9 mouse cellular contexts compared by ENCODE assay signal in genomic region chr3:100932077-100932944, GRCm38 (mm10). TPM values are rescaled to one million over a fixed set of nuclear protein-coding genes. Genes with fewer than 3 reads are reported as not detected.
DNase-seq lines count a peak whose midpoint lies in the region; ATAC-seq and TF ChIP-seq lines count a peak whose summit lies in the region.
"Had no signal": no experiment of that assay in that cellular context is flagged by ENCODE, and none has a peak within 500 bp of the region (broad histone marks: within the 10 kb centered on the region; RNA-seq: fewer than 3 reads in every experiment).

No protein-coding gene starts in this region.

- no peak for TF ChIP-seq EP300 in stomach, postnatal 0 days (optimal IDR thresholded peaks at IDR 0.05)

- no peaks in the 10 kb centered on the region for H3K27me3 ChIP-seq in intestine, postnatal 0 days (replicated peaks; ENCODE audit: control insufficient read depth, insufficient read depth, low read length)
- H3K27me3 ChIP-seq in stomach, postnatal 0 days (ENCODE audit: control insufficient read depth, insufficient read depth, low read length): no peaks in the 10 kb centered on the region
- H3K27me3 ChIP-seq: embryonic facial prominence, embryonic 12.5 days had no signal

- no peak for ATAC-seq in intestine, postnatal 0 days
- peak; percentile 11; the same call in 1 of the 2 replicates for ATAC-seq in stomach, postnatal 0 days (ENCODE audit: low FRiP score, low TSS enrichment)

- H3K4me2 ChIP-seq in intestine, postnatal 0 days (replicated peaks; ENCODE audit: low read depth): no peak overlapping the region
- no peak overlapping the region for H3K4me2 ChIP-seq in stomach, postnatal 0 days (replicated peaks; ENCODE audit: low read depth)
- H3K4me2 ChIP-seq: embryonic facial prominence, embryonic 12.5 days had no signal

- peak; percentile 31 for DNase-seq in gastrocnemius, adult 2 months
- no peak for DNase-seq in gastrocnemius, postnatal 14 days
- no peak for DNase-seq in lung, adult 2 months
- DNase-seq in lung, postnatal 25 days (ENCODE audit: low spot score): no peak
- no peak for DNase-seq in stomach, postnatal 0 days (ENCODE audit: low spot score)
- DNase-seq in urinary bladder, postnatal 25 days (ENCODE audit: low spot score): no peak
- DNase-seq in cerebellum, adult 11-12 months: no peak

- no peaks in the 10 kb centered on the region for H3K4me1 ChIP-seq in lung, adult 2 months (ENCODE audit: control insufficient read depth, insufficient read depth, low read length)
- H3K4me1 ChIP-seq in intestine, postnatal 0 days (replicated peaks; ENCODE audit: control insufficient read depth, insufficient read depth, low read length): no peaks in the 10 kb centered on the region
- H3K4me1 ChIP-seq in stomach, postnatal 0 days (replicated peaks; ENCODE audit: control insufficient read depth, insufficient read depth): no peaks in the 10 kb centered on the region
- H3K4me1 ChIP-seq: embryonic facial prominence, embryonic 12.5 days had no signal

- H3K36me3 ChIP-seq in intestine, postnatal 0 days (ENCODE audit: control insufficient read depth, insufficient read depth): peaks cover 13% of the 10 kb centered on the region; the same call in 1 of the 2 replicates
- H3K36me3 ChIP-seq in stomach, postnatal 0 days (ENCODE audit: control insufficient read depth, insufficient read depth, low read length): peaks cover 2% of the 10 kb centered on the region

- peak; percentile 47 for TF ChIP-seq CTCF in gastrocnemius, adult 2 months (IDR thresholded peaks at IDR 0.05)
- 0 out of 2 replicates have a peak, but pooled peaks have one; percentile 19 for TF ChIP-seq CTCF in lung, adult 2 months (IDR thresholded peaks at IDR 0.05; ENCODE audit: insufficient read depth, low read length)
- peak; percentile 55 for TF ChIP-seq CTCF in intestine, postnatal 0 days (IDR thresholded peaks at IDR 0.05; ENCODE audit: low read depth)
- peak; percentile 58 for TF ChIP-seq CTCF in stomach, postnatal 0 days (IDR thresholded peaks at IDR 0.05; ENCODE audit: low read depth)

- TF ChIP-seq POLR2A in lung, adult 2 months (IDR thresholded peaks at IDR 0.05; ENCODE audit: borderline replicate concordance, extremely low read depth, low read depth, low read length): no peak

- no peaks in the 10 kb centered on the region for H3K9me3 ChIP-seq in intestine, postnatal 0 days (ENCODE audit: control insufficient read depth)
- H3K9me3 ChIP-seq in stomach, postnatal 0 days (ENCODE audit: control insufficient read depth, low read length): no peaks in the 10 kb centered on the region
- H3K9me3 ChIP-seq: embryonic facial prominence, embryonic 12.5 days had no signal

- H3K4me3 ChIP-seq in gastrocnemius, adult 2 months: no peak overlapping the region
- no peak overlapping the region for H3K4me3 ChIP-seq in lung, adult 2 months (replicated peaks; ENCODE audit: extremely low read depth, low read depth, low read length)
- H3K4me3 ChIP-seq in intestine, postnatal 0 days (ENCODE audit: low read depth, low read length): no peak overlapping the region
- H3K4me3 ChIP-seq in stomach, postnatal 0 days (ENCODE audit: low read depth, low read length): no peak overlapping the region
- H3K4me3 ChIP-seq: embryonic facial prominence, embryonic 12.5 days had no signal

- WGBS in lung, adult 2 months: 78% methylated on average over 11 of the region's 11 CpGs
- 73% methylated on average over 11 of the region's 11 CpGs for WGBS in intestine, postnatal 0 days
- 72% methylated on average over 11 of the region's 11 CpGs for WGBS in stomach, postnatal 0 days

- intact Hi-C loops in gastrocnemius, adult 2 months (cut with DNase I): no loop called here
- intact Hi-C loops in gastrocnemius, postnatal 14 days (cut with DNase I; ENCODE audit: low total_unique reads): no loop called here

- H3K27ac ChIP-seq in gastrocnemius, adult 2 months: no peak overlapping the region
- H3K27ac ChIP-seq in intestine, postnatal 0 days (ENCODE audit: low read depth, low read length): no peak overlapping the region
- no peak overlapping the region for H3K27ac ChIP-seq in stomach, postnatal 0 days (replicated peaks)
- H3K27ac ChIP-seq: embryonic facial prominence, embryonic 12.5 days had no signal

- no peak overlapping the region for H3K9ac ChIP-seq in intestine, postnatal 0 days (ENCODE audit: low read depth, low read length)
- no peak overlapping the region for H3K9ac ChIP-seq in stomach, postnatal 0 days (ENCODE audit: low read length)
- H3K9ac ChIP-seq: embryonic facial prominence, embryonic 12.5 days had no signal

RNA-seq across cellular contexts. Expression of gene Trim45, which starts 10.3 kb away (rescaled TPM):
- total RNA-seq in gastrocnemius, adult 2 months (2021): 1 to 10 TPM; 4.7 to 7.8 TPM
- 1 to 10 TPM; 4.9 to 7.2 TPM for total RNA-seq in gastrocnemius, postnatal 14 days (2021)
- 2.2 and 2.7 TPM in 2 replicates for polyA plus RNA-seq in lung, adult 2 months (2012; rRNA removed)
- 1.6 TPM in 2 replicates for polyA plus RNA-seq in intestine, postnatal 0 days (2015; fragmentation: Nextera tagmentation; extraction: Ambion mirVana)
- polyA plus RNA-seq in stomach, postnatal 0 days (2015; fragmentation: Nextera tagmentation; extraction: Ambion mirVana): 2.6 and 2.8 TPM in 2 replicates

RNA-seq across cellular contexts. Expression of gene Ttf2, which starts 37.2 kb away (rescaled TPM):
- 1 to 10 TPM; 2.5 to 3.1 TPM for total RNA-seq in gastrocnemius, adult 2 months (2021)
- total RNA-seq in gastrocnemius, postnatal 14 days (2021): 1 to 10 TPM; 4.5 to 4.8 TPM
- polyA plus RNA-seq in lung, adult 2 months (2012; rRNA removed): 2.3 and 3.0 TPM in 2 replicates
- polyA plus RNA-seq in intestine, postnatal 0 days (2015; fragmentation: Nextera tagmentation; extraction: Ambion mirVana): 2.7 and 3.4 TPM in 2 replicates
- 3.6 and 4.1 TPM in 2 replicates for polyA plus RNA-seq in stomach, postnatal 0 days (2015; fragmentation: Nextera tagmentation; extraction: Ambion mirVana)
